Mouse (Mus musculus): ENCODE results near the gene Cxcl2. TPM values are rescaled to one million over a fixed set of nuclear protein-coding genes. Genes with fewer than 3 reads are reported as not detected.

Gene Cxcl2
- polyA plus RNA-seq, 1 experiment from 2014 or later = not detected

DNA sequence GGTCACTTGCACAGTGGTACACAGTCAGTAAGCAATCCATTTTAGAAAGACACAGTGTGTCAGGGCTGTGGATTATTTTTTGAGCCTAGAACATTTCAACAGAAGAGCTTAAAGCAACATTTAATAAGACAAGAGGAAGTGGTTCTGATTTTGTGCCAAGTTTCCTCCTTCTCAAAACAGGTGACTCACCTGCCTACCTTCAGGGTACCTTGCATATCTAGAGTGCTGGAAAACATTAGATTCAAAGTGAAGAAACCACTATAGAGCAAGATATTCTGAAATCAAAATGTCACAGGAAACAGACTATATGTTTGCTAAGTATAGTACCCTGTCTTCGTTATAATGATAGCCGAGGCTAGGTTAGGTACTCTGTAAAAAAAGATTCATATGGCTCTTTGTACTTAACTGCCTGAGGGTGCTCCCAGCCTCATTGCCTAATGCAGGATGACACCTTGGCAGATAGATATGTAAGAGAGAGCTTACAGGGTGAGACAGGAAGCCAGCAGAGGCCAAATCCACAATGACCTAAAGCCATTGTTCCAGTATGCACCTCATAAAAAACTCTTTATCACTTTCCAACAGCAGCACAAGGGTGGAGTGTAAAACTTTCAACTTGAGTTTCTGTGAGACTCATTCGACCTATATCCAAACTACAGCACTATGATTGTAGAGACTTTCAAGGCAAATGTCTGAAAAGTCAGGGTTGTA lies 24.2 kb upstream of the Cxcl2 start:
- H3K9ac ChIP-seq (replicated peaks) = no peak overlapping the region
- WGBS = 85% methylated on average over 3 of the region's 3 CpGs
- ATAC-seq (ENCODE audit: low FRiP score) = no peak

DNA sequence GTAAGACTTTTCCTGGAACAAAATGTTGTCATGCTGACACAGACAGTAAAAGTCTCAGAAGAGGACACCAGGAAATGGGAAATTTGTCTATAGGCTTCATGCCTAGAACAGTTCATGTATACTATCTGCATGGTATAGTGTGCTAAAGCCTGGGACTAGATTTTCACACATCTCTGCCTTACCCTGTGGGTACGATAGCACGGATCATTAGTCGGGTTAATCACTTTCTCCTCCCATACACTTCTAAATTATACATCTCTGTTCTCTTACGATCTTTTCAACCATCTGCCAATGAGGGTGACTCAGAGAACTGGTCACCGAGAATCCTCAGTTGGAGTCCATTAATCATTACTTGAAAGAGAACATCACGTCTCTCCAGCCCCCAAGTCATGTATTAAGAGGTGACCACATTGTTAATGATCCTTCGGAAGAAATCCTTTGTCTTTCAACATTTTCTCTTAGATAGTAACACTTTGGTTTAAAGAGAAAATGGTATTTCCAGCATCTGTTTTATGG lies 23.3 kb upstream of the Cxcl2 start:
- no peak for ATAC-seq (ENCODE audit: low FRiP score)
- Histone ChIP-seq H3K9ac (replicated peaks) (no peak overlapping the region), H3K4me3 (replicated peaks) (no peak overlapping the region), H3K4me1 (no peaks in the 10 kb centered on the region), H3K27ac (replicated peaks) (no peak overlapping the region), H3K27me3 (replicated peaks) (no peaks in the 10 kb centered on the region), H3K4me2 (no peak overlapping the region), H3K36me3 (no peaks in the 10 kb centered on the region), H3K9me3 (replicated peaks) (no peaks in the 10 kb centered on the region)
- 58% methylated on average over 7 of the region's 7 CpGs for WGBS

More for the DNA sequence above, 24.2 kb upstream of the Cxcl2 start:
- no peaks in the 10 kb centered on the region for H3K27me3 ChIP-seq (replicated peaks)
- H3K27ac ChIP-seq (replicated peaks) = no peak overlapping the region
- no peak overlapping the region for H3K4me3 ChIP-seq (replicated peaks)
- H3K9me3 ChIP-seq (replicated peaks) = no peaks in the 10 kb centered on the region
- H3K36me3 ChIP-seq = no peaks in the 10 kb centered on the region
- H3K4me2 ChIP-seq = no peak overlapping the region
- H3K4me1 ChIP-seq = no peaks in the 10 kb centered on the region

DNA sequence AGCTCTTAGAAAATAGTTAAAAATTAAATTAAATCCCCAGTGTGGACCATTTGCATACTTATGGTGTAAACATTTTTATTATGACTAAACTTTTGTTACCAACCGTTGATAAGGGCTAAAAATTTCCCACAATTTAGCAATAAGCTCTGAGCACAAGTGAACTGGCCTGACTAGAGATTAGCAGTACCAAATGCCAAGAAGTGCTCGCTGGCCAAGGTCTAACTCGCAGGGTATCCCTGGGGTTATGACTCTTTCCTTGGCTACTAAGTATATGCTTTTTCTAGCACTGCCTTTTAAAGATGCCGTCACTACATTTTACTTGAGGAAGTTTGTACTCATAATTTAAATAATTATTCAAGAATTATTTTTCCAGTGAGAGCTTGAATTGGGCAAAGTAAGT lies 22.6 kb upstream of the Cxcl2 start:
- ATAC-seq (ENCODE audit: low FRiP score) = no peak
- Histone ChIP-seq H3K27ac (replicated peaks) (no peak overlapping the region), H3K4me3 (replicated peaks) (no peak overlapping the region), H3K4me2 (no peak overlapping the region), H3K27me3 (replicated peaks) (no peaks in the 10 kb centered on the region), H3K9ac (replicated peaks) (no peak overlapping the region), H3K4me1 (no peaks in the 10 kb centered on the region), H3K36me3 (no peaks in the 10 kb centered on the region), H3K9me3 (replicated peaks) (no peaks in the 10 kb centered on the region)
- WGBS = 91% methylated on average over 4 of the region's 4 CpGs

DNA sequence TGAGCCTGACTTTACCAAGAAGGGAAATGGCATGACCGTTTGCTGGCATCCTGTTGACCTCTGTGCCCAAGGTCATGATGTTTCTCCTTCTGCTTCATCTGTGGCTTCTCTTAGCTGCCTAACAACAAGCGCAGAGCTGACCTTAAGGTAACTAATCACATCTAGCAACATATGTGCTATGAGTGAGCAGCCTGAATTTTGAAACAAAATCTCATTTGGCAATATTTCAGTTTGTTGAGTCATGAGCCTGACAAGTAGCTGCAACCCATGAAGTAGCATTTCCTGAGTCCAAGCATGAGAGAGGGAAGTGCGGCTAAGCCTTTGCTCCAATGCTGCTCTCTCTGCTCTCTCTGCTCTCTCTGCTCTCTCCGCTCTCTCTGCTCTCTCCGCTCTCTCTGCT lies 22.0 kb upstream of the Cxcl2 start:
- H3K36me3 ChIP-seq = no peaks in the 10 kb centered on the region
- no peak for ATAC-seq (ENCODE audit: low FRiP score)
- H3K9ac ChIP-seq (replicated peaks) = no peak overlapping the region
- H3K4me1 ChIP-seq = no peaks in the 10 kb centered on the region
- H3K4me3 ChIP-seq (replicated peaks) = no peak overlapping the region
- 96% methylated on average over 5 of the region's 5 CpGs for WGBS
- no peaks in the 10 kb centered on the region for H3K27me3 ChIP-seq (replicated peaks)
- no peaks in the 10 kb centered on the region for H3K9me3 ChIP-seq (replicated peaks)
- no peak overlapping the region for H3K27ac ChIP-seq (replicated peaks)
- H3K4me2 ChIP-seq = no peak overlapping the region

DNA sequence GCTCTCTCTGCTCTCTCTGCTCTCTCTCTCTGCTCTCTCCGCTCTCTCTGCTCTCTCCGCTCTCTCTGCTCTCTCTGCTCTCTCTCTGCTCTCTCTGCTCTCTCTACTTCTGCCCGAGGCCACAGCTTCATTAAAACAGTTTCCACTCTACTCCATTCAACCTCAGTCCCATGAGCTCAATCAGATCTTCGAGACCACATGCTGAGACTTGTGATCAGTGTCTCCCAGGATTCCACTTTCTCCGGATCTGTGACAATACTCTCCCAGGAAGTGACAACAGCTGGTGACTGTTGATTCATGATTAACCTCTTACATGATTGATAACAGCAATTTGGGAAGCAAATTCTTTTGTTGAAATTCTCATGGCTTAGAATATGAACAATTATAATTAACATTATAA lies 21.5 kb upstream of the Cxcl2 start:
- H3K4me1 ChIP-seq = no peaks in the 10 kb centered on the region
- no peak overlapping the region for H3K4me2 ChIP-seq
- no peak overlapping the region for H3K9ac ChIP-seq (replicated peaks)
- H3K27ac ChIP-seq (replicated peaks) = no peak overlapping the region
- no peak for ATAC-seq (ENCODE audit: low FRiP score)
- H3K36me3 ChIP-seq = no peaks in the 10 kb centered on the region
- 83% methylated on average over 5 of the region's 5 CpGs for WGBS
- no peak overlapping the region for H3K4me3 ChIP-seq (replicated peaks)
- no peaks in the 10 kb centered on the region for H3K27me3 ChIP-seq (replicated peaks)
- H3K9me3 ChIP-seq (replicated peaks) = no peaks in the 10 kb centered on the region

DNA sequence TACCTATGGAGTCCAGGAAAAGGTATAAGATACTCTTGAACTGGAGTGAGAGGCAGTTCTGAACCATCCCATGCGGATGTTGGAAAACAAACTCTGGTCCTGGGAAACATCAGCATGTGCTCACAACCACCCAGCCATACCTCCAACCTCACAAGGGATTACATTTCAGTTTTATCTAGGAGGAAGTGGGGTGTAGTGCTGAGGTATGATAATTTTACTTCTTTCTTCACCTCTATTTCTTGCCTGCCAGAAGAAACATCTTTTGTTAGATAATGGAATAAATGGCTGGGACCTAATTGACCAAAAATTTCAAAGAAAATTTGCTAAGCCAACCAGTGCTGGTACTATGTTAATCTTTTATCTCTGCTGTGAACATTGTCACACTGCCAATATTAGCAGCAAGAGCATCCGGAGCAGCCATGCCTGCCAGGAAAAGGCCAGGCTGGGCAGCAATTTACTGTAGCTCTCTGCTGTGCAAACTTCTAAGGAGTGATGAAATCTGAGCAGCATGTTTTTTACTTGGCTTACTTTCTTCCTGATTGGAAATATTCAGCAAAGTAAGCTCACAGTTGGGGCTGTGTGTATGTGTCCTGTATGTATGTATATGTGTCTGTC lies 18.9 kb upstream of the Cxcl2 start:
- no peak overlapping the region for H3K9ac ChIP-seq (replicated peaks)
- no peak overlapping the region for H3K4me2 ChIP-seq
- WGBS = 74% methylated on average over 2 of the region's 2 CpGs
- no peaks in the 10 kb centered on the region for H3K27me3 ChIP-seq (replicated peaks)
- no peak for ATAC-seq (ENCODE audit: low FRiP score)
- H3K36me3 ChIP-seq = no peaks in the 10 kb centered on the region
- H3K27ac ChIP-seq (replicated peaks) = no peak overlapping the region
- H3K4me1 ChIP-seq = no peaks in the 10 kb centered on the region
- no peak overlapping the region for H3K4me3 ChIP-seq (replicated peaks)
- H3K9me3 ChIP-seq (replicated peaks) = no peaks in the 10 kb centered on the region

DNA sequence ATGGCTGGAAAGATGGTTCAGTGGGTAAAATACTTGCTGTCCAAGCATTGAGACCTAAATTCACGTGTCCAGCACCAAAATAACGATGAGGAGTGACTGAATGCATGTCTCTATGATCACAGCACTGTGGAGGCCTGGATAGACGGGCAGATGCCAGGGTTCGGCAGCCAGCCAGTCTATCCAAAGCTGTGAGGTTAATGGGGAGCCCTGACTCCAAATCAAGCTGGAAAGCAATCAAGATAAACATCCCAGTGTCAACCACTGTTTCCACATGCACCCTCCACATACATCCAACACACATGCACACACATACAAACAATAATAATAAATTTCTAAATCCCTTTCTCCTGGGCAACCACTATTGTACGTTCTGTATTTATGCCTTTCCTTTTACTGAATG lies 15.0 kb upstream of the Cxcl2 start:
- no peaks in the 10 kb centered on the region for H3K9me3 ChIP-seq (replicated peaks)
- H3K36me3 ChIP-seq = no peaks in the 10 kb centered on the region
- H3K27me3 ChIP-seq (replicated peaks) = no peaks in the 10 kb centered on the region; the same call in 1 of the 2 replicates
- H3K27ac ChIP-seq (replicated peaks) = no peak overlapping the region
- 83% methylated on average over 5 of the region's 5 CpGs for WGBS
- H3K9ac ChIP-seq (replicated peaks) = no peak overlapping the region
- H3K4me2 ChIP-seq = no peak overlapping the region
- H3K4me1 ChIP-seq = peaks cover 9% of the 10 kb centered on the region
- no peak for ATAC-seq (ENCODE audit: low FRiP score)
- no peak overlapping the region for H3K4me3 ChIP-seq (replicated peaks)

DNA sequence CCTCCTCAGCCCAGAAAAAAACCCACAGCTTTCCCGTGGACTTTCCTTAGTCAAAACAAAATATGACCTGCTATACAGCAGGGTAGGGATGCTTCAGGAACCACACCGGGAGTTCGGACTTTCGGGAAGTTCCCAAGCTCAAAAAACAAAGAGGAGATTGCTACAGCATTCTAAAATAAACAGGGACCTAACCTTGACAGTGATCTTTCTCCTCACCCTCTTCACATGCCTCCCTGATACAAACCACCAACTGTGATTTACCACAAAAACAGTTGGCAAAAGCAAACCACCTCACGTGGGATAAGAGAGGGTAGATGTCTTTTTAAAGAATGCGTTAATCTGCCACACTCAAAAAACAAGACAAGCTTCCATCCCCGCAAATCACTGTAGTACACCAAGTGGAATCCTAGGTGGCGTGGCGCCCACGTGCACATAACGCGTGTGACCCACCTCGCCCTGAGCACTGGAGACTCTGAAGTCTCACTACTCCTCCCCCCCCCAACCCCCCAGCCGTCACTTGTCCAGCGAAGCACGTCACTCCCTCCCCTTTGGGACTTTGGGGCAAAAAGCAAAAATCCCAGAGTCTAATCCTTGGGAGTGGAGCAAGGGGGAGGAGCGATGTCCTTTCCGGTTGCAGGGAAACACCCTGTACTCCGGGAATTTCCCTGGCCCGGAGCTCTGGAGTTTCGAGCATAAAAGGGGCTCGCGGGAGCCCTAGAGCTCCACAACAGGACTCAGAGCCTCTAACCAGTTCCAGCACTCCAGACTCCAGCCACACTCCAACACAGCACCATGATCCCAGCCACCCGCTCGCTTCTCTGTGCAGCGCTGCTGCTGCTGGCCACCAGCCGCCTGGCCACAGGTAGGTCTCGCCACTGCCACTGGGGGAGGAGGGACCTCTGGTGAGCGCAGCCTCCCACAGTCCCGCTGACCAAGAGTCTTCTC lies 12.9 kb upstream of the Cxcl2 start, which contains the start of gene Cxcl1:
Cxcl1 (plus strand) TSS at position 723 of the 945 bp plus-strand sequence.
- Histone ChIP-seq H3K27ac (replicated peaks) (no peak within 1 kb of the TSS), H3K9ac (replicated peaks) (peak within 1 kb of the TSS; percentile 50), H3K36me3 (no peaks in the 10 kb centered on the region), H3K27me3 (replicated peaks) (no peaks in the 10 kb centered on the region; the same call in 1 of the 2 replicates), H3K4me1 (peaks cover 9% of the 10 kb centered on the region), H3K4me2 (peak within 1 kb of the TSS; percentile 96), H3K9me3 (replicated peaks) (no peaks in the 10 kb centered on the region), H3K4me3 (replicated peaks) (peak within 1 kb of the TSS; percentile 52)
- 9% methylated on average over 30 of the region's 30 CpGs for WGBS
- ATAC-seq (ENCODE audit: low FRiP score) = peak; percentile 90

DNA sequence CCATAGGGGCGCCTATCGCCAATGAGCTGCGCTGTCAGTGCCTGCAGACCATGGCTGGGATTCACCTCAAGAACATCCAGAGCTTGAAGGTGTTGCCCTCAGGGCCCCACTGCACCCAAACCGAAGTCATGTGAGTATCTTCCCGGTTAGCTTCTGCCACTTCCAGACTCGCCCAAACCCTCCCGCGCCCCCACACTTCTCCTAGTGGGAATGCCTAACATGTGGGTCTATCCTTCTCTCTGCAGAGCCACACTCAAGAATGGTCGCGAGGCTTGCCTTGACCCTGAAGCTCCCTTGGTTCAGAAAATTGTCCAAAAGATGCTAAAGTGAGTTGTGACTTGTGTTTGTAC lies 12.2 kb upstream of the Cxcl2 start:
- 33% methylated on average over 10 of the region's 10 CpGs for WGBS
- Histone ChIP-seq H3K9me3 (replicated peaks) (no peaks in the 10 kb centered on the region), H3K4me2 (peak overlapping the region; percentile 96), H3K27me3 (replicated peaks) (no peaks in the 10 kb centered on the region; the same call in 1 of the 2 replicates), H3K4me3 (replicated peaks) (peak overlapping the region; percentile 52), H3K9ac (replicated peaks) (peak overlapping the region; percentile 50), H3K36me3 (no peaks in the 10 kb centered on the region), H3K27ac (replicated peaks) (no peak overlapping the region), H3K4me1 (peaks cover 9% of the 10 kb centered on the region)
- no peak; the same call in 1 of the 2 replicates for ATAC-seq (ENCODE audit: low FRiP score)

DNA sequence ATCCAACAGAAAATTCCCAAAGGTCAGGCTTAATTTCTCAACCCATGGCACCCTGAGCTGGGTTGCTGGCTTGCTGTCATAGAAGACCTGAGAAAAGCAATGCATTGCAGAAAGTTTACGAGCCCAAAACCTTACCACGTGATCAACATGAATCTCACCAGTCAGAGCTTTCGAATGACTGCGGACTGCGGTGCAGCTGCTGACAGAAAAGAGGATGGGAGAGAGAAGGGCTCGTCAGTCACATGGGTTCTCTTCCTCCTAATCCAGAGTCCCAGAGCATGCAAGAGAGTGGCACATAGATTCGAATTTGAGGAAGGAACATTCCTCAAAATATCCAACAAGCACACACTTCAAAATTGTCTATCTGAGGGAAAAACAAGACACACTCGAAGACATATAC lies 9.4 kb upstream of the Cxcl2 start:
- ATAC-seq (ENCODE audit: low FRiP score) = no peak
- no peaks in the 10 kb centered on the region for H3K9me3 ChIP-seq (replicated peaks)
- no peak overlapping the region for H3K9ac ChIP-seq (replicated peaks)
- no peak overlapping the region for H3K4me2 ChIP-seq
- no peak overlapping the region for H3K4me3 ChIP-seq (replicated peaks)
- H3K4me1 ChIP-seq = peaks cover 9% of the 10 kb centered on the region
- 78% methylated on average over 8 of the region's 8 CpGs for WGBS
- no peaks in the 10 kb centered on the region for H3K36me3 ChIP-seq
- no peak overlapping the region for H3K27ac ChIP-seq (replicated peaks)
- no peaks in the 10 kb centered on the region; the same call in 1 of the 2 replicates for H3K27me3 ChIP-seq (replicated peaks)

DNA sequence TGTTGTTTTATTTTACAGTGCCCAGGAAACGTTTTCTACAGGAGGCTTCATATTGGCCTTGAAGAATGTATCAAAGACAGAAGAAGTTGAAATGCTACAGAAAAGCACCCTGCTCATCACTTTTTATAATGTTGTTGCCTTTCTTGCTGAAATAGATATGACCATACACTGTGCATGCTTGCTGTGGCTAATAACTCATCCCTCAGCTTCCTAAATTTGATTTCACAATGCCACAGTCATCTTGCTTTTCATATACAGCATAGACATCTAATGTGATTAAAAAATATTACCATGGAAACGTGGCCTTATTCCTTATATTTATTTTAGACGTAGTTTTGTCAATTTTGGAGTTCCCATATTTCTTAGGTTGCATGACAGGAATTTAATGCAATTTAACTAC lies 6.2 kb upstream of the Cxcl2 start:
- Histone ChIP-seq H3K9ac (replicated peaks) (no peak overlapping the region), H3K36me3 (no peaks in the 10 kb centered on the region), H3K4me1 (no peaks in the 10 kb centered on the region), H3K4me2 (no peak overlapping the region), H3K4me3 (replicated peaks) (no peak overlapping the region), H3K27ac (replicated peaks) (no peak overlapping the region), H3K9me3 (replicated peaks) (no peaks in the 10 kb centered on the region), H3K27me3 (replicated peaks) (no peaks in the 10 kb centered on the region)
- no peak for ATAC-seq (ENCODE audit: low FRiP score)
- 72% methylated on average over 3 of the region's 3 CpGs for WGBS
